Mouse (Mus musculus) 3134 (cell line): Measurements from ENCODE around the gene Lrrc59.
"Not testable (repeated sequence)": the region's sequence is repeated elsewhere in the genome, so short reads cannot be mapped to it uniquely, and the experiment has no call there.

Source experiments
- DNase-seq: peaks from one replicate; pipeline ENCODE4 v3.0.0-alpha.2; 2011; ENCODE audit warnings: low spot score; ENCODE audit not compliant: insufficient read length; ENCODE audit errors: extremely low read depth

The Lrrc59 gene

DNA sequence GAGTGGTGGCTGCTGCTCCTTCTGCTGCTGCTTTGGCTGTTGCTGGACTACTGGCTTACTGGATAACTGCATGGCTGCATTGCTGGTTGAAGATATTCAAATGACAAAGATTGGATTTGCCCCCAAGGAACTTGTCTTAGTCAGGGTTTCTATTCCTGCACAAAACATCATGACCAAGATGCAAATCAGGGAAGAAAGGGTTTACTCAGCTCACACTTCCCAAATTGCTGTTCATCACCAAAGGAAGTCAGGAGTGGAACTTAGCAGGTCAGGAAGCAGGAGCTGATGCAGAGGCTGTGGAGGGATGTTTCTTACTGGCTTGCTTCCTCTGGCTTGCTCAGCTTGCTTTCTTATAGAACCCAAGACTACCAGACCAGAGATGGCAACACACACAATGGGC lies 62.9 kb downstream of the Lrrc59 start:
- DNase-seq = not testable (repeated sequence)
